Mouse (Mus musculus): ENCODE data around the gene Naaladl2. TPM values are rescaled to one million over a fixed set of nuclear protein-coding genes. Genes with fewer than 3 reads are reported as not detected.

Naaladl2 gene
- polyA plus RNA-seq, 1 experiment from 2014 or later: 0.48 TPM

DNA sequence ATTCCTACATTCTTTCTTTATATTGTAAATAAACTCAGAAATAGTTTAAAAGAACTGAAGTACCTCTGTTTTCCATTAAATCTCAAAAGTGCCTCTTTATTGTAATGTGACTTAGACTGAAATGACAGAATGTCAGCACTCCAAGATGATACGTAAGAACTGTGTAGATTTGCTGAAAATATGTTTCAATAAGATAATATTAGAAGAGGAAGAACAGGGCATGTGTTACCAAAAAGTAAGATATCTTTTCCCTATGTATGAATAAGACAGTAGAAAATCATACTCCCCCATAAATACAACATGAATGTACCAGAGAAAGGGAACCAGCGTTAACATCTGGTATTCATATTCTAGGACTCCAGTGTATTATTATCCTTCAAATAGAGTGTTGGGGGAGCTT, 362.4 kb downstream of the Naaladl2 start:
- Histone ChIP-seq H3K9me3 (ENCODE audit: control insufficient read depth, low read length) (no peaks in the 10 kb centered on the region), H3K36me3 (ENCODE audit: control insufficient read depth, insufficient read depth, low read length) (no peaks in the 10 kb centered on the region)
- 92% methylated on average over 2 of the region's 2 CpGs for WGBS

DNA sequence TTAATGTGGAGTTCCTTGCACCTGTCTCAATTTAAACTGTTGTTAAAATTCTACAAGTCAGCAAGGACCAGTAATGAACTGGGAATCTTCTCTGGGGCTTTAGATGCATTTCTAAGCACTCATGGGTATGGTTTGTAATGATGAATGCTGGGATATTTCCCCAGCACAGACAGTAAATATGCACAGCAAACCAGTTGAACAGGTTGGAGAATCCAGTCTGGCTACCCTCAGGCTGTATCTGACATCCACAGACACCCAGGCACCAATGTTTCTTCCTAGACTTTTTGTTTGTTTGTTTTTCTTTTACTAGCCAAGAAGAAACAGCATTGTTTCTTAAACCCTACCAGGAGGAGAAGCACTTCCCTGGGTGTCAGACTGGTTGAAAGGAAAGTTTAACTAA, 365.6 kb downstream of the Naaladl2 start:
- no peak overlapping the region for H3K9ac ChIP-seq (ENCODE audit: low read length)
- no peaks in the 10 kb centered on the region for H3K4me1 ChIP-seq (ENCODE audit: control insufficient read depth, insufficient read depth, low read length)
- H3K4me2 ChIP-seq (ENCODE audit: low read depth): no peak overlapping the region
- H3K36me3 ChIP-seq (ENCODE audit: control insufficient read depth, insufficient read depth, low read length): no peaks in the 10 kb centered on the region
- no peak overlapping the region for H3K4me3 ChIP-seq (ENCODE audit: low read depth, low read length)
- no peak overlapping the region for H3K27ac ChIP-seq (ENCODE audit: low read depth, low read length)
- no peaks in the 10 kb centered on the region for H3K27me3 ChIP-seq (ENCODE audit: control insufficient read depth, insufficient read depth, low read length)
- ATAC-seq (ENCODE audit: insufficient read depth, low FRiP score, low TSS enrichment): no peak
- DNase-seq (ENCODE audit: low spot score): no peak
- no peaks in the 10 kb centered on the region for H3K9me3 ChIP-seq (ENCODE audit: control insufficient read depth, low read length)

More for the DNA sequence above, 362.4 kb downstream of the Naaladl2 start:
- no peaks in the 10 kb centered on the region for H3K27me3 ChIP-seq (ENCODE audit: control insufficient read depth, insufficient read depth, low read length)
- DNase-seq (ENCODE audit: low spot score): no peak
- H3K9ac ChIP-seq (ENCODE audit: low read length): no peak overlapping the region
- H3K4me1 ChIP-seq (ENCODE audit: control insufficient read depth, insufficient read depth, low read length): no peaks in the 10 kb centered on the region
- H3K27ac ChIP-seq (ENCODE audit: low read depth, low read length): no peak overlapping the region
- no peak for ATAC-seq (ENCODE audit: insufficient read depth, low FRiP score, low TSS enrichment)
- H3K4me2 ChIP-seq (ENCODE audit: low read depth): no peak overlapping the region
- H3K4me3 ChIP-seq (ENCODE audit: low read depth, low read length): no peak overlapping the region

DNA sequence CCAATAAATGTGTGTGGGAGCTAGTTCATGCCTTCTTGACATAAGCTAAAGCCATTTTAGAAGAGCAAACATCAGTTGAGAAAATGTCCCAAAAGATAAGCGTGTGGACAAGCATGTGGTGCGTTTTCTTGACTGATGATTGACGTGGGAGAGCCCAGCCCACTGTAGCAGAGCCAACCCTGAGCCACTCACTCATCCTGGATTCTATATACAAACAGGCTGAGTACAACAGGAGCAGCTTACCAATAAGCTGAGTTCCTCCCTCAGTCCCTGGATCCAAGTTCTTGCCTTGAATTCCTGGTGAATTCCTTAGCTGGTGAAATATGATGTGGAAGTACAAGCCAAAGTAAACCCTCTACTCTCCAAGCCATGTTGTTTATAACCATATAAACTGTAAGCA, 395.0 kb downstream of the Naaladl2 start:
- 87% methylated on average over 3 of the region's 3 CpGs for whole genome bisulfite sequencing
- Histone ChIP-seq H3K9ac (ENCODE audit: low read length) (no peak overlapping the region), H3K4me2 (ENCODE audit: low read depth) (no peak overlapping the region), H3K27ac (ENCODE audit: low read depth, low read length) (no peak overlapping the region), H3K4me3 (ENCODE audit: low read depth, low read length) (no peak overlapping the region), H3K36me3 (ENCODE audit: control insufficient read depth, insufficient read depth, low read length) (no peaks in the 10 kb centered on the region), H3K9me3 (ENCODE audit: control insufficient read depth, low read length) (no peaks in the 10 kb centered on the region), H3K27me3 (ENCODE audit: control insufficient read depth, insufficient read depth, low read length) (no peaks in the 10 kb centered on the region), H3K4me1 (ENCODE audit: control insufficient read depth, insufficient read depth, low read length) (no peaks in the 10 kb centered on the region)
- ATAC-seq (ENCODE audit: insufficient read depth, low FRiP score, low TSS enrichment) (no peak), DNase-seq (ENCODE audit: low spot score) (no peak)

DNA sequence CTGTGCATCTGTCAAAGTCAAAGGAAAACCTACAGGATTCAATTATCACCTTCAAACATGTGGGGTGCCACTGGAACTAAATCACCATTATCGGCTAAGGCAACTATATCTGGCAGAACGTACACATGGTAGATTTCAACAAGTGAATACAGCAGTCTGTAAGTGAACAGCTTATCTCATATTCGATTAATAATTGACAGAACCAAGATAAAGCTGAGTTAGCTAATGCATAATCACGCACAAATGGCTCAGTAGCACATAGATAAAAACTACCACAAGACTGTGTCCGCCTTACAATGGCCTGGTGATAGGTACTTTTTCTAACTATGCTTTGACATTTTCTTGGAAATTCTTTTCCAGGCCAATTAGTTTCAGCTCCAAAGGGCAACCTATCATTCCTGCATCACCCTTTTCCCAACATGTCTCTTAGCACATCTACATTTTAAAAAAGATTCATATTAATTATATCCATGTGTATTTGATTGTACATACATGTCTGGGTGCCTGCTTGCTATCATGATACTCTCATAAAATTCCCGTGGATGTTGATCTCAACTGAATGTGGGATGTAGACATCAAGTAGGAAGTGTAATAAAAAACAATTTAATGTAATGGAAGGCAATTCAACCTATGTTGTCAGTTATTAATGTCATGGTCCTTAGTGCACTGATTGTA, 396.7 kb downstream of the Naaladl2 start:
- 88% methylated on average over 6 of the region's 6 CpGs for whole genome bisulfite sequencing
- Histone ChIP-seq H3K4me1 (ENCODE audit: control insufficient read depth, insufficient read depth, low read length) (no peaks in the 10 kb centered on the region), H3K4me2 (ENCODE audit: low read depth) (no peak overlapping the region), H3K9me3 (ENCODE audit: control insufficient read depth, low read length) (no peaks in the 10 kb centered on the region), H3K27ac (ENCODE audit: low read depth, low read length) (no peak overlapping the region), H3K36me3 (ENCODE audit: control insufficient read depth, insufficient read depth, low read length) (no peaks in the 10 kb centered on the region), H3K4me3 (ENCODE audit: low read depth, low read length) (no peak overlapping the region), H3K9ac (ENCODE audit: low read length) (no peak overlapping the region), H3K27me3 (ENCODE audit: control insufficient read depth, insufficient read depth, low read length) (no peaks in the 10 kb centered on the region)
- DNase-seq (ENCODE audit: low spot score) (no peak), ATAC-seq (ENCODE audit: insufficient read depth, low FRiP score, low TSS enrichment) (no peak)

DNA sequence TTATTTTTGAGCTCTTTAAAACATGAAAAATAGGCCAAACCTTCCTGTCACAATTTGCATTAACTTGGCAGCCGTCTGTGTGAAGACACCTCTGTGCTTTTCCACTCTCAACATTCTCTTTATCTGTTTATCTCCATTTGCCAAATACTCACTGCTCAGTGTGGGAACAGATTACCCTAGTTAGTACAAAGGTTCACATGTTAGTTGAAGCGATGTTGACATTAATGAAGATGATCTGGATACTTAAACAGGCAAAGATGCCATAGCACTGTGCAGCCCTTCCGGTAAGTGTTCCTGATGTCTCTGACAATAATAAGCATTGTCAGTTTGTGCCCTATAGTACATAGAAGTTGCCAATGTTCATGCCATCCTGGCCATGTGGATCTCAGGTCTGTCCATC, 400.1 kb downstream of the Naaladl2 start:
- Histone ChIP-seq H3K27ac (ENCODE audit: low read depth, low read length) (no peak overlapping the region), H3K4me1 (ENCODE audit: control insufficient read depth, insufficient read depth, low read length) (no peaks in the 10 kb centered on the region), H3K36me3 (ENCODE audit: control insufficient read depth, insufficient read depth, low read length) (no peaks in the 10 kb centered on the region), H3K9ac (ENCODE audit: low read length) (no peak overlapping the region), H3K27me3 (ENCODE audit: control insufficient read depth, insufficient read depth, low read length) (no peaks in the 10 kb centered on the region), H3K4me2 (ENCODE audit: low read depth) (no peak overlapping the region), H3K9me3 (ENCODE audit: control insufficient read depth, low read length) (no peaks in the 10 kb centered on the region), H3K4me3 (ENCODE audit: low read depth, low read length) (no peak overlapping the region)
- WGBS: 91% methylated on average over 3 of the region's 3 CpGs
- DNase-seq (ENCODE audit: low spot score) (no peak), ATAC-seq (ENCODE audit: insufficient read depth, low FRiP score, low TSS enrichment) (no peak)

DNA sequence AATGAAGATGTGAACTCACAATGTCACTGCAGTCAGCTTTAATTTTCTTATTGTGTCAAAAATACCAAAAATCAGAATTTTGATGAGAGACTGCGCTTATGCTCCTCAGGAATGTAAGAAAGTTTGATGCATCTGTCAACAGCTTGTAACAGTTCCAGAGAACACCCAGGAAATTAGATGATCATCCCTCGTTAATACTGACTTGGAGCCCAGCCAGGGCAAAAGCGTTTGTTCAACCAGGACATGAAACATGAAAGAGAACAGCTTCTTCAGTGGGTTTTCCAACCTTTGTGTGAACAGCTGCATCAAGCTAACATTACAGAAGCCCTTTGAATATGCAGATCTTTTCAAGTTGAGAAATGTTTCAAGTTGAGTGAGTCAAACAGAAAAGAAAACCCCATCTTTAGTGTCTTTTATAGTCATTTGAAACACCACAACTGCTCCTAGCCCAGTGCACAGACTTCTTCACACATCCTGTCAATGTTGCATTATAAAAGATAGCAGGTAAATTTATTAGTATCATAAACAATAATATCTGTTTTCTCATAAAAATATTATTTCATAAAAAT, 424.8 kb downstream of the Naaladl2 start:
- Histone ChIP-seq H3K9me3 (ENCODE audit: control insufficient read depth, low read length) (no peaks in the 10 kb centered on the region), H3K9ac (ENCODE audit: low read length) (no peak overlapping the region), H3K27ac (ENCODE audit: low read depth, low read length) (no peak overlapping the region), H3K4me3 (ENCODE audit: low read depth, low read length) (no peak overlapping the region), H3K4me1 (ENCODE audit: control insufficient read depth, insufficient read depth, low read length) (no peaks in the 10 kb centered on the region), H3K4me2 (ENCODE audit: low read depth) (no peak overlapping the region), H3K36me3 (ENCODE audit: control insufficient read depth, insufficient read depth, low read length) (no peaks in the 10 kb centered on the region), H3K27me3 (ENCODE audit: control insufficient read depth, insufficient read depth, low read length) (no peaks in the 10 kb centered on the region)
- DNase-seq (ENCODE audit: low spot score) (no peak), ATAC-seq (ENCODE audit: insufficient read depth, low FRiP score, low TSS enrichment) (no peak)
- 79% methylated on average over 3 of the region's 3 CpGs for WGBS

DNA sequence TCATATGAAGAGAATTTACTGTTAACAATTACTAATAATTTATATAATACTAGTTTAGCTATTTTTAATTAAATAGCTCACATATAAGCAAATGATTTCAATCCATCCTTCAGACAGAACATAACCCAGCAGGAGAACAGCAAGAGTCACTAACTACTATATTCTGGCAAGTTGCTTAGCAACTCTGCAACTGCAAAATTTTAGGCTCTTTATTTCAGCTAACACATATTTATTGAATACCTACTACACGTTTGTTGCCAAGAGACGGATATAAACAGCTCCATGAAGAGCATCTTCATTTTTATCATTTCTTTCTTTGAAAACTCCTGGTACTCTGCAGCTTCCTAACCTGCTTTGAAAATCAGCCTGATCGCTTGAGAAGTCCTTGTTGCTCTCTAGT, 429.3 kb downstream of the Naaladl2 start:
- WGBS: 80% methylated on average over 3 of the region's 3 CpGs
- H3K4me3 ChIP-seq (ENCODE audit: low read depth, low read length): no peak overlapping the region
- DNase-seq (ENCODE audit: low spot score): no peak

DNA sequence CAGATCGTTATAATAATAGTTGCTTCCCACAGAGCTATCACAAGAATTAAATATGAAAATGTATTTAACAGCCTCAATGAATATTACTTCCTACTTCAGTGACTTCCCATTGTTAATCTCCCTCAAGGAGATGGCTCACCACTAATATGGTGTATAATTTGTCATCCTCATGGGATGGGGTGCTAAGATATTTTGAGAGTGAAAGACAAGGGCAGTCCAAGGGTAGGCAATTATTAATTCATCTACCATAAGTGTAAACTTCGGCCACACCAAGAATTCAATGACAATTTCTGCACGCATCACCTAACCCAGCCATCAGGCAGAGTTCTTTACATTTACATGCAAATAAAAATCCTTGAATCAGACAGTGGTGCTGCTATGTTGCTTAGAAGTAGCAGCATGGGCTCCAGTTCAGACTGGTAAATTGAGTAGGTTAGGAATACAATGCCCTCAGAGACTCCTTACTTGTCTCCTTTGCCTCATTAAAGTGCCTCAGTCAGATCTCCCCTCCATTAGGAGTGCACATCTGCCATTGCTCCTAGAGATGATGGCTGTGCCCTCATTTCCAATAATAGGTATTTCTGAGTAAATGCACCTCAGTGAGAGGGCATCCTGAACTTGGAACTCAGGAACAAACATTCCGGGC, 438.2 kb downstream of the Naaladl2 start:
- ATAC-seq (ENCODE audit: insufficient read depth, low FRiP score, low TSS enrichment) (no peak), DNase-seq (ENCODE audit: low spot score) (no peak)
- Histone ChIP-seq H3K4me3 (ENCODE audit: low read depth, low read length) (no peak overlapping the region), H3K4me1 (ENCODE audit: control insufficient read depth, insufficient read depth, low read length) (no peaks in the 10 kb centered on the region), H3K9me3 (ENCODE audit: control insufficient read depth, low read length) (no peaks in the 10 kb centered on the region), H3K9ac (ENCODE audit: low read length) (no peak overlapping the region), H3K4me2 (ENCODE audit: low read depth) (no peak overlapping the region), H3K27me3 (ENCODE audit: control insufficient read depth, insufficient read depth, low read length) (no peaks in the 10 kb centered on the region), H3K27ac (ENCODE audit: low read depth, low read length) (no peak overlapping the region), H3K36me3 (ENCODE audit: control insufficient read depth, insufficient read depth, low read length) (no peaks in the 10 kb centered on the region)
- WGBS: 80% methylated on average over 4 of the region's 4 CpGs

More for the DNA sequence above, 429.3 kb downstream of the Naaladl2 start:
- no peaks in the 10 kb centered on the region for H3K9me3 ChIP-seq (ENCODE audit: control insufficient read depth, low read length)
- ATAC-seq (ENCODE audit: insufficient read depth, low FRiP score, low TSS enrichment): no peak
- H3K9ac ChIP-seq (ENCODE audit: low read length): no peak overlapping the region
- H3K27me3 ChIP-seq (ENCODE audit: control insufficient read depth, insufficient read depth, low read length): no peaks in the 10 kb centered on the region
- no peaks in the 10 kb centered on the region for H3K36me3 ChIP-seq (ENCODE audit: control insufficient read depth, insufficient read depth, low read length)
- H3K4me2 ChIP-seq (ENCODE audit: low read depth): no peak overlapping the region
- no peak overlapping the region for H3K27ac ChIP-seq (ENCODE audit: low read depth, low read length)
- H3K4me1 ChIP-seq (ENCODE audit: control insufficient read depth, insufficient read depth, low read length): no peaks in the 10 kb centered on the region

Data from neural tube, embryonic 11.5 days (tissue).